Mouse (Mus musculus) spleen, postnatal 4 days (tissue): ENCODE data around the gene Rpl18a.

Source experiments
- DNase-seq, 2 experiments: peaks; one replicate each; pipeline ENCODE4 v3.0.0; 2022; ENCODE audit warnings: low spot score in 2 of 2

The Rpl18a gene

DNA sequence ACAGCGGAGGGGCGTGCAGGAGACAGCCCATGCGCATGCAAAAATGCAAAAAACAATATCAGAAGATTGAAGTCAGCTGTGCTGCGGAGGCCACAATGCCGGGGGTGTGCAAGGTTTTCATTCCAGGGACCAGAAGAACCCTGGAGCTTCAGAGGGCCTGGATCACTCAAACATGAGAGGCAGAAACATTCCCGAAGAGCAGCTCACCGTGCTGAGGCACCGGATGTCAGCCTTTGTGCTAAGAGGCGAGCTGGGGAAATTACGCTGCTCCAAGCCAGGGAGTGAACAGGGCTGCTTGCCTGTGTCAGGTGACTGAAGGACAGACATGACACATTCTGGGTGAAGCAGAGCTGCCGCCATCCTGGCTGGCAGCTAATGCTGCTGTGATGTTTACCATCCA, 16.7 kb downstream of the Rpl18a start:
- no peak for DNase-seq

DNA sequence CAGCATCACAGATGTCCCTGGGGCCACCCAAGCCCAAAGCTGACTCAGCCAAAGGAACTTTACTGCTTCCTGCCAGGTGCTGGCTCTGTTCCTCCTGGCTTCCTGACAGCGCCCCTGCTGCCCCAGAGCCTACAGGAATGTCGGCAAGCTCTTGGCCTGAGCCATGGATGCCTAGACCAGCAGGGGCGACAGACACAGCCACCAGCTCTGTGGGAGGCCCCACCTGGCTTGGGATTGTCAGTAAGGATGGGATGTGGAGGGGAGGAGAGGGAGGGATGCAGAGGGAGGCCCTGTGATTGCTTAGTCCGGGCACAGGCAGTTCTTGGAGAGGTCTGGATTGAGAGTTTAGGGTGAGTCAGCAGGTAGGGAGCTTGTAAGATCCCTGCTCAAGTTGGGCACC, 17.1 kb downstream of the Rpl18a start:
- DNase-seq: no peak

DNA sequence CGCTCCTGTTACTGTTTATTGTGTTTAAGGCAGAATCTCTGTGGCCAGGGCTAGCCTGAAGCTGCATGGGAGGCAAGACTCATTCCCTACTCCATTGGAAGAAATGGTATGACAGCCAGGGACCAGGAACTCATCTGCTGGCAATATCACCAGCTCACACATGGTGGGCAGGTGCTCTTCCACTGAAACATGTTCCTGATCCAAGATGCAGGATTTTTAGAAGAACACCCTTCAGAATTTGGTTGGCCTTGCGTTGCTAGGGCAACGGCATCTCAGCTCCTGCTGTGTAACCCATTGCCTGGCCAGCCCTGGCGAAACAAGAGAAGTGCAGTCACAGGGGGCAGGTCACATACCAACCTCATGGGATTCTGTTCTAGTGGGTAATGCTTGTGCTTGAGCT, 17.7 kb downstream of the Rpl18a start:
- no peak for DNase-seq

DNA sequence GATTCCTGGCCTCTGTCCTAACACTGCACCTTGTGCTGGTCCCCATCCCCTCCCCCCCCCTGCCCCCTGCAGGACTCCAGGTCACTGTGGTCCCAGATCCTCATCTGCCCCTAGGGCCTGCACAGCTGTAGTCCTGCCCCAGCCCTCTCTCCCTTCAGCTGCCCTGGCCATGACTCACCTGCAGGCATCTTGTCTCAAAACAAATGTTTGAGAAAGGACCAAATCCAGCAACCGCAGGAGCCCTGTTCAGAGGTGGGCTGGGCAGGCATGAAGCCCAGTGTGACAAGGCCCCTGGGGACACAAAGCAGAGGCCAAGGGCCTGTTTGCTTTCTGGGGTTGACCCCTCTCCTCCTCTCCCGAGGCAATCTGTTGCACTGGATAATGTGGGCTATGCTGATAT, 19.0 kb downstream of the Rpl18a start:
- DNase-seq: no peak

DNA sequence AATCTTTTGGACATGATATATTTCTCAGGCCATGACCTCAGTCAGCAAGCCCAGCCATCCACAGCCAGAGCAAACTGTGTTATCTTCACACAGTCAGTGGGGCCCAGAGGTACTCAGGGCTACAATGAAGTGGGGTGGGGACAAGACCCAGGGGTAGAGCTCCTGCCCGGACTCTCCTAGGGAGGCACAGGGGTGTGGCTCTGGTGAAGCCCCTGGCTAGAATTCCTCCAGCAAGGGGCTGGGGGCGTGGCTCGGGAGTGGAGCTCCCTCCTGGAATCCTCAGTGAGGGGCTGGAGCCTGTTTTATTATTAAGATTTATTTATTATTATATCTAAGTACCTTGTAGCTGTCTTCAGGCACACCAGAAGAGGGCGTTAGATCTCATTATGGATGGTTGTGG, 20.8 kb downstream of the Rpl18a start:
- no peak for DNase-seq

DNA sequence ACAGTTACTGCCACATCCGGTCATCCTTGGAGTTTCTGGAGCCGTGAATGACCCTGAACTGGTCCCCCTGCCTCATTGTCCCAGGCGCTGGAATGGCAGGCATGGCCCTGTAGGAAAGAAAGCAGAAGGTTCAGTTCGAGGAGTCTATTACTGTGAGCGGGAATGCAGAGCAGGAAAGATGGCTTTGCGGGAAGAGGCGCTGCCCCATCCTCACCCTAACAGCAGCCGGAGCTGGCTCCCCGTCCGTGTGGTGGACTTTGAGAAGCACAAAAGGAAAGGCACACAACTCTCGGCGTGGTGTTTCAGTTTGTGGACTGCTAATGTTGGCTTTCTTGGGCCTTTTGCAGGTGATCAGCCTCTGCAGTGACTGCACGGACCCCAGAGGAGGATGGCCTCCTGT, 22.8 kb downstream of the Rpl18a start:
- DNase-seq: no peak

DNA sequence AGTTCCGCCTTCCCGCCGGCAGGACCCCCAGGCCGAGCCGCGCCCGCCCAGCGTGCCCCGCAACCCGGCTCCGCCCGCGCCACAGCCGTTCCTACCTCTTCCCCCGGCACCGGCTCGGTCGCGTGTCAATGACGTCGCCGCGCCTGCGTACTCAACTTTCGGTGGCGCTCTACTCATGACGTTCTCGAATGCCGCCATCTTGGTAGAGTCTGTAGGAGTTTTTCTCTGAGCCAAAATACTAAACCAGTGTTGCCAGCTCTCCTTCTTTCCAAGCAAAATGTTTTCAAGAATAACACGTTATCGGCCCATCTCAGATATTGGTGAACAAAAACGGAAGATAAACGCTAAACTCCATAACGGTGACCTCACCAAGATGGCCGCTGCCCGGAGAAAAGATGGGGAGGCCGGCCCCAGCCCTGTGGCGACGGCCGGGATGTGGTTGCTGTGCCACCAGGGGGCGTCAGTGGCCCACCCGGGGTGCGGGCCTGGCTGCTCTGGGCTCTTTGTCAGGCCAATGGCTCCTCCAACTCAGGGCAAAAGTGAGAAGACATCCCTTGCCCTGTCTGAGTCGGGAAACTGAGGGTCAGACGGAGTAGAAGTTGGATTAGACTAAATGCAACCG, 23.7 kb downstream of the Rpl18a start, which contains the start of gene Ccdc124:
Ccdc124 (minus strand) TSS at position 572 of the 622 bp plus-strand sequence.
- peak; percentile 95 to 99 for DNase-seq

DNA sequence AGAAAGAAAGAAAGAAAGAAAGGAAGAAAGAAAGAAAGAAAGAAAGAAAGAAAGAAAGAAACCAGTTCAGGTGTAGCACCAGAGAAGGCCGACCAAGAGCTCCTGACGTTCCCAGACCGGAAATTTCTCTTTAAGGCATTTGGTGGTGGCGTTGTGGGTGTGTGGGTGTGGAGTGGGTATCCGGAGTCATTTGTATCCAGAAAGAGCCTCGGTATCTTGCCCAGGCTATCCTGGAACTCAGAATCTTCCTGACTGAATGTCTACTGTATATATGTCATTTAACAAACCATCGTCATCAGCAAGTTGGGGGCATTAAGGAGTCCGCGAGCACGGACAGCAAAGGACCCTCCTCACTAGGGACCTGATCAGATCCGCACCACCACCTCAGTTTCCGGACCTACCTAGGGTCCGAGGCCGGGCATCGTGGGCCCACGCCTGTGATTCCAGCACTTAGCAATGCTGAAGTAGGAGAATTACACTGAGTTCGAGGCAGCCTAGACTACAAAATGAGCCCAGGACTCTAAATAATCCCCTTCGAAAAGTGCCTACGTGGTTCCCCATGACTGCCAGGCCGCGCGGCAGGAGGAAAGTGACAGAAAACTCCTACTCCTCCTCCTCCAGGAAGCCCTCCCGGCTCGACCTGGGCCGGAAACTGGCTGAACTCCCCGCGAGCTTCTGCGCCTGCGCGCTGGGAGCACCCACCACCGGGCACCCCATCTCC, 24.4 kb downstream of the Rpl18a start:
- no peak for DNase-seq

DNA sequence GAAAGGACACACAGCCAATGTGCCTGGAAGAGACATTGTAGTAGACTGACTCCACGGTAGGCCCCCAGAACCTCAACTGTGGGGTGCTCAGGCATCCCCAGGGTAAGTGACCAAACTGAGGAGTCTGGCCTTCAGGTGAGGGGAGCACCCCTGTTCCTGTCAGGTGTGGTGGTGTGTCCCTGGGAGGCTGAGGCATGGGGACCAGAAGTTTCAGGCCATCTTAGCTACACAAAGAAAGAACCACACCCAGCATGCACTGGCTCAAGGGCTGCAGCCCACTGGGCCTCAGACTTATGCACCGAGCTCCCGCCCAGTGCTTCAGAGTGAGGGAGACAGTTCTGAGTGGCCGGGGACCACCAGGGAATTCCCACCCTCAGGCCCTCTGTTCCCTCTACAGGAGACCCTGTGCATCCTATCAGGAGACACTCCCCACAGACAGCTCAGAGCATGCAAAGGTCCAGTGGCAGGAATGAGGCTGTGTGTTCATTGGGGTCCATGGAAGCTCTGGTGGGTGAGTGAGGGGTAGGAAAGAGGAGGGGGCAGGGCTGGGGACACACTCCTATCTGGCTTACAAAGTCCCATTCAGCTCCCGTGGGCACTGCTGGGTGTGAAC, 25.9 kb downstream of the Rpl18a start:
- DNase-seq: no peak

DNA sequence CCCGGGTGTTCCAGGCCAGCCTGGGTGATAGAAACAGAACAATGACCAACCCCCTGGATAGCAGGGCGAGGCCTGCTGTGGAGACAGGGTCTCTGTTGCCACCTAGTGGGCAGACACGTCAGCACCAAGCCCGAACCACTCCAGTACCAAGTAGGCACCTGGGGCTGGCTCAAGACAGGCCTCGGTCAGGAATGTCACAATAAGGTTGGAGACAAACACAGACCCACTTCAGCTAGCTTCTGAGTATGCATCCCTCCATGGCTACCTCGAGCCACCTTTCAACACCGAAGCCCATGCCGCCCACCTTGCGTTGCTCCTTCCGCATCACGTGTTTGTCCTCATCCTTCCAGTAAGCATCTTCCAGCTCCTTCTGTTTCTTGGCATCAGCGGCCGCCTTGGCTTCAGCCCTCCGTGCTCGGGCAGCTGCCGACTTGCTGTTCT, 27.6 kb downstream of the Rpl18a start:
- peak; percentile 79 to 89 for DNase-seq

DNA sequence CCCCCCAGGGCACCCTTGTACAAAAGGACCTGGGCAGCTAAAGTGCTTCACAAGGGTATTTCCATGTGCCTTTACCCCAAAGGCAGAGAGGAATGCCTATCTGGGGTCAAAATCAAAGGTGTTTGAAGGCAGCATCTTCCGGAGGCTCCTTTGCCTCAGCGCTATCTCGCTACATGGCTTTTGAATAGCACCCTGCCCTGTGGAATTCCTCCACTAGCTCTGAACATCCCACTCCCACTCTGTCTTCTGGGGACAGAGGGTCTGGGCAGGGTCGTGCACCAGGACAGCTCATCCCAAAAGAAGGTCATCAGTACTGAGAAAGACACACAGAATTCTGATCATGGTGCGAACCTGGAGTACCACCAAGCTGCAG, 28.0 kb downstream of the Rpl18a start:
- DNase-seq: no peak

DNA sequence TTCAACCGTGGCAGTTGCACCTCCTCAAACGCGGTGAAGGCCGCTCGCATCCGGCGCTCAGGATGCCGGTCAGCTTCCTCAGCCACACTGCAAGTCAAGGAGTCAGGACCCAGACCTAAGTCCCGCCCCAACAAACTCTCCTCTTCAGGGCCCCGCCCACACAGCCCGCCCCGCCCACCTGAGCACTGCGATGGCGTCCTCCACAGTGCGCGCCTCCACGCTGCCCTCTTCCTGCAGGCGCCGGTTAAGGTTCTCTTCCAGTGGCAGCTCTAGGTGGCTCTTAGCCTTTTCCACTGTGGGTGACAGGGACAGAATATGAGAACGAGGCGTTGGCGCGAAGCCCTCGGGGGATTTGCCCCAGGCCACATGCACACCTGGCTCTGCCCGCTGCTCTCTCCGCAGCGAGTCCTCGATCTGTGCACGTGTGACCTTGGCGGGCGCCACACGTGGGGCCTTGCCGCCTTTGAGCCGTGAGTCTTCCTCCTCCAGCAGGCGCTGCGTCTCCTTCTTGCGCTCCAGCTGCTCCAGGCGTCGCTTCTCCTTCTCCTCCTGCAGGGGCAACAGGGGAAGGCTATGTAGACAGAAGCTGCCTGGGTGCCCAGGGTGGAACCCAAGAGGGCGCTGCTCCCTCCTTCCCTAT, 28.5 kb downstream of the Rpl18a start:
- DNase-seq: peak; percentile 75 to 85

DNA sequence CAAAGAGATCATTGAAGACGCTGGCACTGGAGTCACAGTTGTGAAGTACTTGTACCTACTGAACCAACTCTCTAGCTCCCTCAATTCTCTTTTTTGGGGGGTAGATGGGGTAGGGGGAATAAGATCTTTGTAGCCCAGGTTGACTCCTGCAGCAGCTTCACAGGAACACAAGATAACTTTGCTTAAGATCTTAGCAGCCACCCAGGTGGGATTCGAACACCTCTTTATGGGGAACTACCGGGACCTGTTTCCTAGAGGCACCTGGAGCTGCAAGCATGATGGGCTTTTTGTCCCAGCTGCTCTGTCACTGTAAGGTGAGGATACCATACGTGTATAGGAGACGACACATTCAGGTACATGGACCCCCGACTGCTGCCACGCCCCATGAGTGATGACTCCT, 30.6 kb downstream of the Rpl18a start:
- no peak for DNase-seq

DNA sequence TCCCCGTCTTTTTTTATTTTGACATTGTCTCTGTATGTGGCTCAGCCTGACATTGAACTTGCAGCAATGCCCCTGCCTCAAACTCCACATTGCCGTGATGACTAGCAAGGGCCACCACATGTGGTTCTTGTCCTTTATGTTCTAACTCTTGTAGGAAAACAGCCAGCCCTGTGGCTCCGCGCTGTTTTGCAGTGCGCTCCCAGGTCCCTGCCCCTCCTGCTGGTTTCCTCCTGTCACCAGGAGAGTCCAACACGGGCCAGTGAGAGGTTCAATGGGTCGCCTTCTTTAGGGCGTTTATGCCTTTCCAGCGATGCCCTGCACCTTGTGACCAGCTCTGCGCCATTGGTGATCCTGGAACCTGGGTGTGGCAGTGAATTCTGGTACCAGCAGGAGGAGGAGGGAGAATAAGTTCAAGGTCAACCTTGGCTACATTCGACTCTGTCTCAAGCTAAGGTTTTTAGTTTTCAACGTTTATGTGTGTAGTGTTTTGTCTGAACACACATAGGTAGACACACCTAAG, 31.2 kb downstream of the Rpl18a start:
- no peak for DNase-seq

DNA sequence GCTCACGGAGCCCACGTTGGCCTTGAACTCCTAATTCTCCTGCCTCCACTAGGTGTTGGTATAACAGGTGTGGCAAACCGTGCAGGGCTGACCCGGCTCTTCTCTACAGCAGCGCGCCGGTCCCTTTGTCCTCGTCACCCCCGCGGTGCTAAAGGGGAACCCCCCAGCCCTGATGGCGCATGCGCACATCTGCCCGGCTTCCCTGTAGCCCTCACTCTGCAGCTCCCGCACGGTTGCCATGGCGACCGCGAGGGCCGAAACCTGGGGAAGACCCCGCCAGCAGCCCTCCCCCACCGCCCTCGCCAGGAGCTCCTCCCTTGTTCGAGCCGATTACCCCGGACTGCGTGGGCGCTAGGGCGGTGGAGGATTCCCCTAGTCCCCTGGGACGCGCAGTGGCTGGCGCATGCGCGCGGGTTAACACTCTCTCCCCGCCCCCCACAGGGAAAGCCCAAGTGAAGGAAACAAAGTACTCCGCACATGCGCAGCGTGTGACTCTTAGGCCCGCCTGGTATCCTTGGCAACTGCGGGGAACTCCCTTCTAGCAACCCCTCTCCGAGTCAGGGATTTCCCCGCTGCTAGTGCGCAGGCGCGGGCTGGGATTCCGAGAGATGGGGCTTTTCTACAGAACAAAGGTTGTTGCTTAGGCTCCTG, 31.7 kb downstream of the Rpl18a start:
- DNase-seq: peak; percentile 97 to 98

DNA sequence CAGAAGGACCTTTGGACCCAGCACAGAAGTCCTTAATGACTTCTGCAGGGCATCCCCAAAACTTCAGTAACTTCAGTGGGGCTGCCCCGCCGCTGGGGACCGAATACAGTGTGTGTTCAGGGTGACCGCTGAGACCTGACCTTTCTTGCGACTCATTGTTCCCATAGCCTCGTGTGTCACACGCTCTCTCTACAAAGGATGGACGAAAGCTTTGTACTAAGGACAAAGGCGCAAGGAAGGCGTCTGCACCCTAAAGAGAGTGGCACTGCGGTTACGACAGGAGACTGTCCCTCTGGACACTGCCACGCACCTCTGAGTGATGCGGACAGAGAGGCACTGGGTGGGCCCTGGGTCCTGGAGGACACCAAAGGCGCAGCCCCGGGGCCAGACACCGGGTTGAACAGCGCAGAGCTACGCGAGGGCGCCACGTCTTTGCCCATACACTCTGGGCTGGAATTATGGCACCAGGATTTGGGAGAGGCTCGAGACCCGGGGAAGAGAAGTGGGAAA, 32.4 kb downstream of the Rpl18a start:
- DNase-seq: peak in 1 of 2 experiments; percentile 70

DNA sequence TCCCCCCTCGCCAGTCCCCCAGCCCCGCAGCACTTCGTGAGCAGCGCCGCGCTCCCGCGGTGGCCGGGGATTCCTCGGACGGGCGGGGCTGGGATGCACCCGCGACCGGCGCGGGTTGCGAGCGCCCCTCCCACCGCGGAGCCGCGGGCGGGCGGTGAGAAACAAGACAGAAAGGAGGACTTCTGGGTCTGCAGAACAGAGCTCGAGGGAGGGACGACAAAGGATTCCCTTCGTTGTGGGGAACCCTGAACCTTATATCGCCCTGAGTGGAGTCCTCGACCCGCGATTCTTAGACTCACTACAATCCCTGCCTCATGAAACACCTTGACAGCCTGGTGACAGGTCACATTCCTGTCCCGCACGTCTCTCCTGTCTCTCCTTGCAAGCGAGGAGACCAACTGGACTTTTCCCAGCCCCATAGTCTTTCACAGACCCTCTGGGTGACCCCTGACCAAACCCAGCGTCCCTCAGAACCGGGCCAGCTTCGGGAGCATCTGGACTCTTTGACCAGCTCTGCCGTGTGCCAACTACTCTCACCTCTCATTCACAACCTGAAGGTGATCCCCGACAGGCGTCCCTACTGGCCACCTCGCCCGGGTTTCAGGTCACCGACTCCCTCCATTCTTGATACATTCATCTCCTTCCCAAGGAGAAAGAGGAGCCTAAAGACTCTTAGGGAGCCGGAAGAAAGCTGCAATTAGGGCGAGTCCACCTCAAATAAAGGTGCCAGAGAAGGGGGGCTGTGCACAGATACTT, 33.1 kb downstream of the Rpl18a start:
- peak in 1 of 2 experiments; percentile 68 for DNase-seq

DNA sequence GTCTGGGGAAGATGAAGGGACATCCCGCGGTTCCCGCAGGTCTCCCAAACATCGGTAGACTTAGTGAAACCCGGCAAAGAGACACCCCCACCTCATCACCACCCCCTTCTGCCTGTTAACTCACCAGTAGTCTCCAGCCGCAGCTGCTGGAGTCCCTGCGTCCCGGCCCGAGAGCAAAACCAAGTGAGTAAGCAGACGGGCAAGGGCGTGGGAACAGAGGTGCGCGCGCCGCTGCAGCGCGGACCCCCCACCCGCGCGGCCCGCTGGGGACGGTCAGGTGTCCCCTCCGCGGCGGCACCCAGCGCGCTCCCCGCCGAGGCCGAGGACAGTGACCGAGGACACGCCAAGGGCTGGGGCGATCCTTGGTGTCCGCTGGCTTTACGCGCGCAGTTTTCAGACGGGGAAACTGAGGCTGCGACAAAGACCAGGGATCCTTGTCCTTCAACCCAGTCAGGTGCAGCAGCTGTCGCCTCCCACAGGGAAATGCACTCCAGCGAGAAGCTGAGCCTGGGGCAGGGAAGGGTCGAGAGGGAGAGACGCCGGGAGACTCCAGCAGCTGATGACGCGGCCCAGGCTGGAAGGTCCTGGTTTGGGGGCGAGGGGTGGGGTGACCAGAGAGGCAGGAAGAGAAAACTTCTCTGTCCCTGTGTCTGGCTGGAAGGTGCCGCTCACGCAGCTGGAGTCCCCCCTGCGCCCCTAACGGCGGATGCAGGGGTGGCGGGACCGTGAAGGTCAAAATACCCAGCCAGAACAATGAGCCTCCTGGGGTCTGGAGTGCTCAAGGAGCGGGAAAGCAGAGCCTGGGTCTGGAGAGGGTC, 34.2 kb downstream of the Rpl18a start, which contains the start of gene Kcnn1:
Kcnn1 (minus strand) TSS at position 435 of the 818 bp plus-strand sequence.
- peak in 1 of 2 experiments; percentile 68 for DNase-seq

DNA sequence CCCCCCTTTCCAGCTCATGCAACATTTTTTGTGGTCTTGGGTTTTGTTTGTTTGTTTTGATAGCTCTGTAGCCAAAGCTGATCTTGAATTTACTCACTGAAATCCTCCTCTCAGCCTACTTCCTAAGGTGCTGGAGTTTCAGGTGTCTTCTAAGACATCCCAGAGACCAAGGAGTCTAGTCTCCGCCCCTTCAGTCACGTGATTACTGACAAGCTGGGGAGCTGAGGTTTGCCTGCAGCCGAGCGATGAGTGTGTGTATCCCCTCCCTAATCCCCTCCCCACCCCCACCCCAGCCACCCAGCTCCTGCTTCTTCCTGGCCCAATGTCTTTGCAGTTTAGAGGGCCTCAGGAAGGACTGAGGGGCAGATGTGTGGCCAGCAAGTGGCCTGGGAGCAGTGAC, 39.7 kb downstream of the Rpl18a start:
- no peak for DNase-seq
